Mouse (Mus musculus): ENCODE results near the gene Wap.
"Not testable (repeated sequence)": the region's sequence is repeated elsewhere in the genome, so short reads cannot be mapped to it uniquely, and the experiment has no call there.

The Wap gene

DNA sequence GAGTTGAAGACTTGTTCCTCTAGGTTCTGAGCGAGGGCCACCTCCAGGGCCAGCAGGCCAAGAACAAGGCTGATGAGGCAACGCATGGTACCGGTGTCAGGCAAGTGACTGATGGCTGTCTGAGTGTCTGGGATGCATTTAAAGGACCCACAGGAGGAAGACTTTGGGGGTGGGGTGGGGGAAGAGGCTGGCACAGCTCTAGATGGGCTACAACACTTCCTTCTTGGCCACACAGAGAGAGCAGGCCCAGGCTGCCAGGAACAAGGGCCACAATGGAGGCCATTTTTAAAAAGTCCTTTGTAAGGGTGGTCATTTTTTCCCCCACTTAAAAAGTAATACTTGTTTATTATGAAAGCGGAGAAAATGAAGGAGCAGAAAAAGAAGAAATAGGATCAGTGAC lies at the start of gene Wap:
Wap (minus strand) TSS at position 101 of the 400 bp plus-strand sequence.
- DNase-seq (ENCODE audit: low spot score in 2 of 2) = no peak

GRCm38 (mm10) chr11:6684741-6685140 lies 46.3 kb upstream of the Wap start:
- DNase-seq (ENCODE audit: low spot score in 2 of 2) = no peak

DNA sequence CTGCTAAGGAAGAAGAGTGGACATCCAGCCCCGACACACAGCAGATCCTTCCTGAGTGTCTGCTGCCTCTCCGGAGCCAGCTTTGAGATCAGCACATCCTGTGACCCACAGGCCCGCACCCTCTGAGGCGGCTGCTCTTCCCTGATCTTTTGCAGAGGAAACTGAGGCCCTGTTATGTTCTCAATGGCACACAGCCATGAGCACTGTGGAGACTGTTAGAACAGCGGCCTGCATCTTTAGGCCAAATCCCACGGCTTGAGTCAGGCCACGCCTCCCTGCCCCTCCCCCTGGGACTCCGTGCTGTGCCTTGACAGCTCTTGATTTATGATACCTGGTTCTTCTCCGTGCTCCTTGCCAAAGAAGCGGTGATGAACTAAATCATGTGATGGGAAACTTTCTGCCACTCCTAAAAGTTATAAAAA lies 42.0 kb upstream of the Wap start:
- peak in 1 of 2 experiments; percentile 8 for DNase-seq (ENCODE audit: low spot score in 2 of 2)

- DNase-seq (ENCODE audit: low spot score in 2 of 2) = no peak
Observed at GRCm38 (mm10) chr11:6679694-6680396, 41.4 kb upstream of the Wap start.

GRCm38 (mm10) chr11:6677530-6677929 lies 39.1 kb upstream of the Wap start:
- DNase-seq (ENCODE audit: low spot score in 2 of 2) = no peak

DNA sequence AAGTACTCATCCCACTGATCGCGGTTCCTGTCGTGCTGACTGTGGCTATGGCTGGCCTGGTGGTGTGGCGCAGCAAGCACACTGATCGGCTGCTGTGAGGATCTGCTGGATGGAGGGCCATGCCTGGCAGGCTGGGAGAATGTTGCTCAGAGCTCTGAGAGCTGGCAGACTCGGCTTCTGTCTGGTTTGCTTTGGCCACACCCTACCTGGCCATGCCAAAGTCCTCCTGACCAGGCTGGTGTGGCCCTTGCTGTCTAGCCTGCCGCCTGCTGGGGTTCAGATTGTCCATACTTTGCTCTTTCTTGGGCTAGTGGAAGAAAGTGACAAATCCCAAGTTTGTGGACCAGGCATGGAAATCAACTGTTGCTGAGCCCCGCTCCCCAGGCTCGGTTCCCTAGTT lies 38.2 kb upstream of the Wap start:
- DNase-seq (ENCODE audit: low spot score in 2 of 2) = no peak

GRCm38 (mm10) chr11:6675402-6675801 lies 37.0 kb upstream of the Wap start:
- no peak for DNase-seq (ENCODE audit: low spot score in 2 of 2)

GRCm38 (mm10) chr11:6674701-6675100 lies 36.3 kb upstream of the Wap start:
- DNase-seq (ENCODE audit: low spot score in 2 of 2) = no peak

DNA sequence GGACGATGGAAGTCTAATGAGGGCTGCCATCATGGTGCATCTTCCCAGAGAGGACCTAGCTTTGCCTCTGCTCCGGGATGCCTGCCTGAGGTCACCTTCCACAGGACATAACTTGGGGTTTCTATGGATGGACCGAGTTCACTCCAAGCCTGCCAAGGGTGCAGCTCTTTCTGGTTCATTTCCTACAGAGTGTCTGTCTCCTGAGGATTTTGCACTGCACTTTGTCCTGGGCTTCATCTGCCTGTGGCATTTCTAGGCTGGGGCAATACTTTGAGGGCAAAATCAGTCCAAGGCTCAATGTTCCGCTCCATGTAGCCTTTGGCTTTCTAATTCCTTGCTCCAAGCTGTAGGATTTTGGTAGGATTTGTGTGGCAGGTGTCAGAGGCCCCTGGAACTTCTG lies 32.4 kb upstream of the Wap start:
- DNase-seq (ENCODE audit: low spot score in 2 of 2) = no peak

- DNase-seq (ENCODE audit: low spot score in 2 of 2) = no peak
Observed at GRCm38 (mm10) chr11:6670044-6670443, 31.6 kb upstream of the Wap start.

DNA sequence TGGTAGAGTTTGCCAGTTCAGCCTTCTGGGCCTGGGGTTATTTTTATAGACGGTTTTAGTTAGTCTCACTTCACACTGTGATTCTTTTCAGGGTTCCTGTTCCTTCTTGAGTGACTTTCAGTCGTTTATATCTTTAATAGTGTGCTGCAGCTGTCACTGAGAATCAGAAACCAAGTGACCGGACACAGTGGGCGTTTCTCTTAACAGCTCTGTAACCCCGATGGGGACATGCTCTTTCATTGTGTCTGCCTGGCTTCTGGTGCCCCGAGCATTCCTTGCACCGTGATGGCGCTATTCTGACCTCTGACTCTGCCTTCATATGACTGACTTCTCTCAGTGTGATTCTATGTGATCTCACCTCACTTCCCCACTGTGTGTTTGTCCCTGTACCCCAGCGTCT lies 30.6 kb upstream of the Wap start:
- DNase-seq (ENCODE audit: low spot score in 2 of 2) = no peak

DNA sequence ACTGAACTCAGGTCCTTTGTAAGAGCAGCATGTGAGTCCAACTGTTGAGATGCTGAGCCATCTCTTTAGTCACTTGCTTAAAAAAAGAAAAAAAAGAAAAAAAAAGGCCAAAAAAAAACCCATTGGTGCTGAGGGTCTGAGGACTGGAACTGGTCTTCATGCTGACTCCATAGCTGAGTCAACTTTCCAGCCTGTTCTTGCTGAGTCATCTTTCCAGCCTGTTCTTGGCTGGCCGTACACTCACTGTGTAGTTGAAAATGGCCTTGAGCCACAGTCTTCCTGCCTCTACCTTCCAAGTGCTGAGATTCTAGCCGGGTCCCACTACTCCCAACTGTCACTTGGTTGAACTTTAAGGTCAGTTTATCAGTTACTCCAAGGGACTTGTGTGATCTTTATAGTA lies 28.2 kb upstream of the Wap start:
- no peak for DNase-seq (ENCODE audit: low spot score in 2 of 2)

DNA sequence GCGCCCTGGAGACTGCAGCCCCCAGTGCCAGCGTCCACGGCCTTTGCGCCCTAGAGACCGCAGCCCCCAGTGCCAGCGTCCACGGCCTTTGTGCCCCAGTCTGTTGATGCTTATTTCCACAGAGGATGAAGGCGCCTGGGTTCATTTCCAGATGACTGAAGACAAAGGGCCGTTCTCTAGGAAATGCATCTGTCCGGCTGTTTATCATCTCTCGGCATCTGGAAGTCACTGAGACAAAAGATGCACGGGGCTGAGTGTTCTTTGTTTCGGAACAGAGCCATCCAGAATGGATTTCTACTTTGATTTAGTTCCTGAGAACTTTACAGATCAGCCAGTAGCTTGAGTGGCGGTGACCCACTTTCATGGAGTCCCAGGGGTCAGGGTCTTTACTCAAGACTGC lies 22.8 kb upstream of the Wap start:
- DNase-seq (ENCODE audit: low spot score in 2 of 2) = no peak

DNA sequence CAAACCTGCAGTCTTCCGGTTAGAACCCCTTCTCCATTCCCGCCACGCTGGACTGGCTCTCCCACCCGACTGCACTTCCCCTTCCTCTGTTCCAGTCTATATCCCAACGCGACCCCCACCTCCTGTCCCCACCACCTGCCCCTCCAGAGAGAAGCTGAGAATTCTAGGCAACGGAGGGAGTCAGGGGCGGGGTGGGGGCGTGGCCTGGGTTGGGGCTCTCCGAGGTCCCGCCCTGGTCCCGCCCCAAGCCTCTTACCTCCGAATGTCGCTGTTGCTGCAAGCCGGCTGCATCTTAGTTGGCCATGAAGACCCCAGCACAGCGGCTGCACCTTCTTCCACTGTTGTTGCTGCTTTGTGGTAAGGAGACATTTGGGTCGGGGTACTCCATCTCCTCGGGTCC lies 19.8 kb upstream of the Wap start, which contains the start of gene Ramp3:
Ramp3 (plus strand) TSS at position 251 of the 400 bp plus-strand sequence.
- DNase-seq (ENCODE audit: low spot score in 2 of 2) = no peak

GRCm38 (mm10) chr11:6654903-6655302 lies 16.5 kb upstream of the Wap start:
- DNase-seq (ENCODE audit: low spot score in 2 of 2) = peak; percentile 31 to 73

- not testable (repeated sequence) for DNase-seq (ENCODE audit: low spot score in 2 of 2)
Observed at GRCm38 (mm10) chr11:6652978-6653377, 14.5 kb upstream of the Wap start.

DNA sequence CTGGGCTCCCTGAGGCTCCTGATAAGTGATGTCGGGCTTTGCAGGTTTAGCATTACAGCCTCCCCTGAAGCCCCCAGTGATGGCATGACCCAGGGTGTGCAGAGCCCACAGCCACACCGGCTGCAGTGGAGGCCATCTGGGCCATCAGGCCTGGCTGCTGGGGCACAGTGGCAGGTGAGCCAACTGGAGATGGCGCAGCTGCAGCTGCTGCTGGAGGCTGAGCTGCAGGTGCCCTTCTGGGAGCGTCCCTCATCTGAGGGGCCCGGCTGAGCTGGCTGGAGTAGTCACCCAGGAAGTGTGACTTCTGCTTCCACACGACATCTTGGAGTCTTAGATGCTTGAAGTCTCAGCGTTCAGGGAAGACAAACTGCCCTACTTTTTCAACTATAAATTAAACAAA lies 12.1 kb upstream of the Wap start:
- no peak for DNase-seq (ENCODE audit: low spot score in 2 of 2)

DNA sequence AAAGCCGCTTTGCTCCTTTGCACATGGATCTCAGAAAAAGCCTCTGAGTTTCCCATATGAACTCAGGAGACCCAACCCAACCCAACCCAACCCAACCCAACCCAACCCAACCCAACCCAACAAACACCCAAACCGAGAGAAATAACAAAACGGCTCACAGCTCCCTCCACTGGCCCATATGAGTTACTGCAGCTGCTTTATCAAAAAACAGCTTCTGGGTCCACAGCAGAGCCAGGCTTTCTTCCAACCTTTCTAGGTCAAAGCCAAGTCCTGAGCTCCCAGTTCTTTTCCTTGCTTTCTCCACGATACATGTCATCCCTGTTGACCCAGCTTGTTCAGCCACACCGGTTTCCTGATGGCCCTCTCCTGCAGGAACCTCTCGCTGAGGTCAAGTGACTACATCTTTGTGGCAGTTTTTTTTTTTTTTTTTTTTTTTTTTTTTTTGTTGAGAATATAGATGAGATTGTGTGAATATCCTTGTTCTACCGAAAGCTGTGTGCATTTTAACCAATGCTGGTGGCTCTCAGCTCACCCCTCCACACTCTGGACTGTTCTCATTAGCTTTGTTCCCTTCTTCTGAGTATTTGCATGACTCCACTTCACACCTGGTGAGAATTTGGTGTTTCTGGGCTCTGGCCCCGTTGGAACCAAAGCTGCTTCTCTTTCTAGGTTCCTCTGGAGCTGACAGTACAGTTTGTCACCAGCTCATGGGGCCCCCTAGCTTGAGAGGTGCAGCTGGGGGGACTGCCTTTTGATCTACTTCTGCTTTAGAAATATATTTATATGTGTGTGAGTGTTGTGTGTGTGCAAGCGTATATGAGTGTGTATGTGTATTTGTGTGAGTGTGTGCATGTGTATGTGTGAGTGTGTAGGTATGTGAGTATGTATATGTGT lies 9.6 kb upstream of the Wap start:
- DNase-seq (ENCODE audit: low spot score in 2 of 2) = no peak

- no peak for DNase-seq (ENCODE audit: low spot score in 2 of 2)
Observed at GRCm38 (mm10) chr11:6644566-6644965, 6.1 kb upstream of the Wap start.

GRCm38 (mm10) chr11:6639072-6639471 lies 635 bp upstream of the Wap start:
- DNase-seq (ENCODE audit: low spot score in 2 of 2) = no peak

GRCm38 (mm10) chr11:6636150-6636549 lies 2.3 kb downstream of the Wap start:
- peak in 1 of 2 experiments; percentile 16 for DNase-seq (ENCODE audit: low spot score in 2 of 2)

GRCm38 (mm10) chr11:6629655-6630054 lies 8.8 kb downstream of the Wap start:
- DNase-seq (ENCODE audit: low spot score in 2 of 2) = peak in 1 of 2 experiments; percentile 42

GRCm38 (mm10) chr11:6628568-6628967 lies 9.9 kb downstream of the Wap start:
- peak; percentile 45 to 68 for DNase-seq (ENCODE audit: low spot score in 2 of 2)
